Mouse (Mus musculus) gastrocnemius, adult 2 months (tissue): Measurements from ENCODE around the gene Amz2. TPM values are rescaled to one million over a fixed set of nuclear protein-coding genes. Genes with fewer than 3 reads are reported as not detected.

ENCODE experiments used
- DNase-seq: peaks from one replicate; pipeline ENCODE4 v3.0.0; 2022
- H3K27ac ChIP-seq: fragments of 200-600 bp; 2 replicates; pipeline ENCODE4 v1.8.1; 2022; ENCODE audit warnings: mild to moderate bottlenecking
- H3K4me3 ChIP-seq: fragments of 200-600 bp; 2 replicates; pipeline ENCODE4 v1.8.1; 2022; ENCODE audit warnings: mild to moderate bottlenecking, moderate library complexity
- CTCF ChIP-seq: fragments of 200-600 bp; IDR thresholded peaks from 2 replicates; pipeline ENCODE4 v1.8.1; 2022; ENCODE audit warnings: antibody characterized with exemption, mild to moderate bottlenecking, moderate library complexity
- intact Hi-C: fragments of 180-260 bp; cut with DNase I; formaldehyde crosslinking; loops from one replicate; pipeline ENCODE4 v1.15.1; 2025
- total RNA-seq, 2 experiments: library from RNA; stranded (reverse); gene quantifications; 2 replicates each; pipeline ENCODE4 v1.2.3; 2021

Gene Amz2
- total RNA-seq, 2 experiments from 2014 or later: 70.4 to 71.7 TPM

GRCm38 (mm10) chr11:109458165-109458564 lies 32.4 kb downstream of the Amz2 start:
- DNase-seq: no peak
- TF ChIP-seq CTCF: no peak
- intact Hi-C loops: no loop called here
- Histone ChIP-seq H3K27ac (no peak overlapping the region), H3K4me3 (no peak overlapping the region)

- TF ChIP-seq CTCF: no peak
- no peak overlapping the region for H3K4me3 ChIP-seq
- no peak for DNase-seq
- intact Hi-C loops: no loop called here
- no peak overlapping the region for H3K27ac ChIP-seq
Measured at GRCm38 (mm10) chr11:109460586-109460985, 34.8 kb downstream of the Amz2 start.

- TF ChIP-seq CTCF: no peak
- no peak for DNase-seq
- intact Hi-C loops: no loop called here
- no peak overlapping the region for H3K27ac ChIP-seq
- H3K4me3 ChIP-seq: no peak overlapping the region
Measured at GRCm38 (mm10) chr11:109465068-109465467, 39.3 kb downstream of the Amz2 start.

- intact Hi-C loops: no loop called here
- TF ChIP-seq CTCF: no peak
- no peak overlapping the region for H3K4me3 ChIP-seq
- H3K27ac ChIP-seq: no peak overlapping the region
- no peak for DNase-seq
Measured at GRCm38 (mm10) chr11:109466987-109467386, 41.2 kb downstream of the Amz2 start.

- no peak for DNase-seq
- H3K27ac ChIP-seq: no peak overlapping the region
- no peak overlapping the region for H3K4me3 ChIP-seq
- intact Hi-C loops: no loop called here
- TF ChIP-seq CTCF: no peak
Measured at GRCm38 (mm10) chr11:109468133-109468532, 42.4 kb downstream of the Amz2 start.

- no peak overlapping the region for H3K4me3 ChIP-seq
- no peak overlapping the region for H3K27ac ChIP-seq
- TF ChIP-seq CTCF: no peak
- intact Hi-C loops: loop anchor here (5.0 kb wide), 1 partner anchor 102 kb away; no protein-coding TSS in a partner anchor
- no peak for DNase-seq
Measured at GRCm38 (mm10) chr11:109470170-109470569, 44.4 kb downstream of the Amz2 start.

GRCm38 (mm10) chr11:109470921-109471861 lies 45.4 kb downstream of the Amz2 start:
- intact Hi-C loops: loop anchor here (5.0 kb wide), 1 partner anchor 101 kb away; no protein-coding TSS in a partner anchor
- no peak for DNase-seq
- no peak for TF ChIP-seq CTCF
- Histone ChIP-seq H3K27ac (no peak overlapping the region), H3K4me3 (peak overlapping the region; percentile 91)

GRCm38 (mm10) chr11:109472171-109472691 lies 46.5 kb downstream of the Amz2 start:
- intact Hi-C loops: loop anchor here (5.0 kb wide), 1 partner anchor 100 kb away; no protein-coding TSS in a partner anchor
- peak; percentile 58 for DNase-seq
- Histone ChIP-seq H3K27ac (peak overlapping the region; percentile 89), H3K4me3 (peak overlapping the region; percentile 91)
- TF ChIP-seq CTCF: 0 out of 2 replicates have a peak, but pooled peaks have one; percentile 2

GRCm38 (mm10) chr11:109472821-109473170 lies 47.0 kb downstream of the Amz2 start:
- no peak for TF ChIP-seq CTCF
- peak overlapping the region; percentile 91 for H3K4me3 ChIP-seq
- no peak for DNase-seq
- intact Hi-C loops: loop anchor here (5.0 kb wide), 1 partner anchor 100 kb away; no protein-coding TSS in a partner anchor
- H3K27ac ChIP-seq: peak overlapping the region; percentile 89

- intact Hi-C loops: loop anchor here (5.0 kb wide), 1 partner anchor 99 kb away; no protein-coding TSS in a partner anchor
- H3K4me3 ChIP-seq: peak within 1 kb of the TSS; percentile 91
- no peak for TF ChIP-seq CTCF
- DNase-seq: peak; percentile 85
- peak within 1 kb of the TSS; percentile 89 for H3K27ac ChIP-seq
Measured at GRCm38 (mm10) chr11:109473171-109474085, 47.7 kb downstream of the Amz2 start, which contains the start of the genes Arsg and Slc16a6. Arsg (plus strand) TSS chr11:109473374. Slc16a6 (minus strand) TSS chr11:109473598.

GRCm38 (mm10) chr11:109474086-109474742 lies 48.5 kb downstream of the Amz2 start:
- peak overlapping the region; percentile 89 for H3K27ac ChIP-seq
- no peak for DNase-seq
- intact Hi-C loops: loop anchor here (5.0 kb wide), 1 partner anchor 98 kb away; no protein-coding TSS in a partner anchor
- peak overlapping the region; percentile 91 for H3K4me3 ChIP-seq
- no peak for TF ChIP-seq CTCF
